Mouse (Mus musculus) midbrain, embryonic 11.5 days (tissue): Measurements from ENCODE around the gene Poldip3. TPM values are rescaled to one million over a fixed set of nuclear protein-coding genes. Genes with fewer than 3 reads are reported as not detected.

Source experiments
- ATAC-seq: fragments of 200-750 bp; cut with Nextera tagmentation; 2 replicates; pipeline ENCODE4 v1.8.0; 2017; ENCODE audit warnings: moderate TSS enrichment, moderate library complexity; ENCODE audit not compliant: low FRiP score
- DNase-seq: peaks from one replicate; pipeline ENCODE4 v3.0.0; 2015; ENCODE audit warnings: low spot score; ENCODE audit errors: missing footprints
- H3K27ac ChIP-seq: fragments of 300-500 bp; sonication (generic); 2 replicates; pipeline ENCODE4 v1.5.1; 2014; ENCODE audit warnings: low read depth, low read length
- H3K27me3 ChIP-seq: fragments of 300-500 bp; sonication (generic); 2 replicates; pipeline ENCODE4 v1.6.1; 2014; ENCODE audit warnings: mild to moderate bottlenecking, low read length, moderate library complexity, mixed read lengths; ENCODE audit not compliant: control insufficient read depth, insufficient read depth
- H3K36me3 ChIP-seq: fragments of 300-500 bp; sonication (generic); 2 replicates; pipeline ENCODE4 v1.6.1; 2014; ENCODE audit warnings: mild to moderate bottlenecking, low read length, moderate library complexity, mixed read lengths; ENCODE audit not compliant: control insufficient read depth, insufficient read depth
- H3K4me1 ChIP-seq: fragments of 300-500 bp; sonication (generic); 2 replicates; pipeline ENCODE4 v1.6.1; 2014; ENCODE audit warnings: low read length; ENCODE audit not compliant: control insufficient read depth, insufficient read depth
- H3K4me2 ChIP-seq: fragments of 300-500 bp; sonication (generic); 2 replicates; pipeline ENCODE4 v1.6.1; 2014; ENCODE audit warnings: mild to moderate bottlenecking, moderate library complexity
- H3K4me3 ChIP-seq: fragments of 300-500 bp; sonication (generic); 2 replicates; pipeline ENCODE4 v1.5.1; 2014; ENCODE audit warnings: low read depth, low read length
- H3K9ac ChIP-seq: fragments of 300-500 bp; sonication (generic); 2 replicates; pipeline ENCODE4 v1.6.1; 2014; ENCODE audit warnings: low read length
- H3K9me3 ChIP-seq: fragments of 300-500 bp; sonication (generic); 2 replicates; pipeline ENCODE4 v1.6.1; 2016; ENCODE audit warnings: low read length; ENCODE audit not compliant: control insufficient read depth
- WGBS: fragments of 180-500 bp; shearing (Covaris S2); extraction: QIAGEN DNeasy Blood & Tissue Kit; methylation state at CpG from one replicate; pipeline ENCODE4 v1.1.7; 2014; 5-methylcytosine and 5-hydroxymethylcytosine counted together
- polyA plus RNA-seq: library from polyadenylated mRNA; unstranded; fragments of >200 nt; fragmentation: Nextera tagmentation; extraction: Ambion mirVana; gene quantifications from 2 replicates; pipeline ENCODE4 v1.2.1, GENCODE M21; 2014

Gene Poldip3
- polyA plus RNA-seq, 1 experiment from 2014 or later = 167 TPM

DNA sequence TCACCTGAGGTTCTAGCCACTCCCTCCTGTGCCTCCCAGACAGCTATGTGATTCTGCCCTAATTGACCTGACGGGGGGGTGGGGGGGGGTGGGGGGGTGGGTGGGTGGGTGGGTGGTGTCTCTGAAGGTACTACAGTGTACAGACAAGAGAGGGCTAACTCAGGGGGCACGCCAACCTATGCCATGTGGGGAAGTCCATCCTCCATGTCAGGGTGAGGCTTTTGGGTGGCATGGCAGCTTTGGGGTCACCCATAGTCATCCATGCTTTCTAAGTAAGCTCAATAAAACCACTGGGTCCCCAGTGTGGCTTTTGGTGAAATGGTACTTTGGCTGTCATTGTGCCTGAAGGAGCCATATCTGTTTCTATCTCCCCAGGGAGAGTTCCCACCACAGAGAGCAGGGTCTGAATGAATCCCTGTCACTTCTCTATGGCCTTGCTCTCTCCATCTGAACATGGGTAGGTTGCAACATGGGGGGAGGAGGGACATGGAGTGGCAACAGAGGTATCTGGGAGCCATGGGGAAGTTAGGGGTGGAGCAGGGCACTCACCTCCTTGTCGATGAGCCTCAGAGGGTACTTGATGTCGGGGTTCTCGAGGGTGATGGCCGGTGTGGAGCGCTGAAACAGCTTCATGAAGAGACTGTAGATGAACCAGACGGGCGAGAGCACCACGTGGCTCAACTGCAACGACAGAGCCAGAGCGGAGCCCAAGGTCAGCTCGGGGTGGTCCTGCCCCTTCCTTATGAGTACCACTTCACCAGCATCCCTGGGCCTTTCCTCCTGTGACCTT lies 16.5 kb upstream of the Poldip3 start:
- peak; percentile 53 for DNase-seq
- no peaks in the 10 kb centered on the region for H3K36me3 ChIP-seq
- no peak overlapping the region for H3K4me2 ChIP-seq
- H3K4me3 ChIP-seq = no peak overlapping the region
- ATAC-seq = no peak
- no peak overlapping the region for H3K9ac ChIP-seq
- no peaks in the 10 kb centered on the region for H3K9me3 ChIP-seq
- H3K27ac ChIP-seq = no peak overlapping the region
- H3K27me3 ChIP-seq = no peaks in the 10 kb centered on the region
- 96% methylated on average over 13 of the region's 13 CpGs for WGBS
- H3K4me1 ChIP-seq = peaks cover 11% of the 10 kb centered on the region

DNA sequence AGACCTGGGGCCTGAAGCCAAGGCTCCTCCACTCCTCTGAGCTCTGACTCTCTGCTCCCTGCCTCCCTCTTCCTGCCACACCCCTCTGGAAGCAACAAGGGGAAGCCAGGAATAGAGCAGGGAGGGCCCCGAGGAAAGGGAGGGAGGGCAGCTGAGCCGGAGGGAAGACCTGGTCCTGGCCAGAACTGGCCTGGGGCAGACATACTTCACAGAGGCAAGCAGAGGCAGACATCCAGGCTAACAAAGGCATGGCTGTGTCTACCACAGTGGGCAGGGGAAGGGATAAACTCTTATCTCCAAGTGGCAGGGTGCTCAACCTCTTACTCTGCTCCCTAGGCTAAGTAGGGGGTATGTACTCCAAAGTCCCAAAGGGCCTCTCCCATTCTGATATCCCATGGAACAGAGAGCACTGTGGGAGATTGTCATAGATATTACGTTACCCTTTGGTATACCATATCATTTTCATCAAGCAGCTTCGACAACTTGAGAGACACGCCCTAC lies 15.8 kb upstream of the Poldip3 start:
- ATAC-seq (no peak), DNase-seq (peak; percentile 51)
- H3K27ac ChIP-seq = no peak overlapping the region
- WGBS = 69% methylated on average over 5 of the region's 5 CpGs
- H3K4me1 ChIP-seq = peaks cover 14% of the 10 kb centered on the region
- H3K36me3 ChIP-seq = no peaks in the 10 kb centered on the region; the same call in 1 of the 2 replicates
- no peak overlapping the region for H3K4me2 ChIP-seq
- H3K4me3 ChIP-seq = no peak overlapping the region
- no peak overlapping the region for H3K9ac ChIP-seq
- H3K9me3 ChIP-seq = no peaks in the 10 kb centered on the region
- H3K27me3 ChIP-seq = no peaks in the 10 kb centered on the region

DNA sequence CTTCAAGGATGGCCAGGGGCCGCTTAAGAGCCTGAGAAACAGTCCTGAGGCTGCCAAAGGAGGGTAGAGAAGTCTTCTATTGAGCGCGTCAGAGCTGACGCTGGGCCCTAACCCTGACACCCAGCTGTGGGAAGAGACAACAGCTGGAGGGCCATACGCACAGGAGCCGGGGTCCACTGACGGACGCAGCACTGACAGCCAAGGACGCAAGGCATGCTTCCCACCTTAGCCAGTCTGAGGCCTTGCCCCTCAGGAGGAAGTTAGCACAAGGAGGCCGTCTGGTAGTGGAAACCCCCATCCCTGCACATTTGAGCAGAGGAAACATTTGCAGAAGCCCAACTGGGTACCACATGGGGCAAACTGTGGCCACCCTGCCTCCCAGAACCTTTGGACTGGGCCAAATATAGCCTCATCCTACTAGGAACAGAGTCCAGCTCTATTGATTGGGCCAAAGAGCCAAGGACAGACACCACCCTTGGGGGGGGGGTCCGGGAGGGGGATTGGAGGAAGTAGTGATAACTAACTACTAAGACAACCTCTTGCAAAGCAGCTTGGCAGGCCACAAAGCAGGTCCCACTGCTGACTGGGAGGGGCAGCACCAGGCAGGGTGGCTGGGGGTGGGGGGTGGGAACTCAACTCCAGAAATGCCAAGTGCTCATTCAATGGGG lies 13.8 kb upstream of the Poldip3 start:
- Histone ChIP-seq H3K9ac (no peak overlapping the region), H3K4me1 (peaks cover 14% of the 10 kb centered on the region), H3K4me2 (no peak overlapping the region), H3K4me3 (no peak overlapping the region), H3K27me3 (no peaks in the 10 kb centered on the region), H3K36me3 (peaks cover 5% of the 10 kb centered on the region), H3K9me3 (no peaks in the 10 kb centered on the region), H3K27ac (no peak overlapping the region)
- no peak for ATAC-seq
- WGBS = 88% methylated on average over 11 of the region's 11 CpGs
- DNase-seq = no peak

DNA sequence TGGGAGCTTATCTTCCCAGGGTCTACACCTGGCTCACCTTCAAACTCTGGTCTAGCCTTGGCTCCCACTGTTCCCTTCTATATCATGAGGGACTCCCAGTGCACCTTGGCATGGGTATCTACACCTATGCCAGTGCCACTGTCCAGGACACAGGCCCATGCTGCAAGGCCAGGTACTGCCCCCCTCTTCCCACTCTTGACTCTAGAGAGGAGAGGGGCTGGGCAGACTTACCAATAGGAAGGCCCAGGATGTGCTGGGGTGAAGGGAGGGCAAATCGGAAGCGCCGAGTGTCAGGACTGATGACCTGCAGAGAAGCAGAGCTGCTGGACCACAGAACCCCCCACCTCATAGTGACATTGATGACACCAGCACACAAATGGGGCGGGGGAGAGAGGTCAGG lies 12.8 kb upstream of the Poldip3 start:
- Histone ChIP-seq H3K4me1 (peaks cover 14% of the 10 kb centered on the region), H3K9ac (no peak overlapping the region), H3K36me3 (peaks cover 7% of the 10 kb centered on the region), H3K4me3 (no peak overlapping the region), H3K27ac (no peak overlapping the region), H3K9me3 (no peaks in the 10 kb centered on the region), H3K27me3 (no peaks in the 10 kb centered on the region), H3K4me2 (no peak overlapping the region)
- ATAC-seq (no peak), DNase-seq (no peak)
- 95% methylated on average over 4 of the region's 4 CpGs for WGBS

DNA sequence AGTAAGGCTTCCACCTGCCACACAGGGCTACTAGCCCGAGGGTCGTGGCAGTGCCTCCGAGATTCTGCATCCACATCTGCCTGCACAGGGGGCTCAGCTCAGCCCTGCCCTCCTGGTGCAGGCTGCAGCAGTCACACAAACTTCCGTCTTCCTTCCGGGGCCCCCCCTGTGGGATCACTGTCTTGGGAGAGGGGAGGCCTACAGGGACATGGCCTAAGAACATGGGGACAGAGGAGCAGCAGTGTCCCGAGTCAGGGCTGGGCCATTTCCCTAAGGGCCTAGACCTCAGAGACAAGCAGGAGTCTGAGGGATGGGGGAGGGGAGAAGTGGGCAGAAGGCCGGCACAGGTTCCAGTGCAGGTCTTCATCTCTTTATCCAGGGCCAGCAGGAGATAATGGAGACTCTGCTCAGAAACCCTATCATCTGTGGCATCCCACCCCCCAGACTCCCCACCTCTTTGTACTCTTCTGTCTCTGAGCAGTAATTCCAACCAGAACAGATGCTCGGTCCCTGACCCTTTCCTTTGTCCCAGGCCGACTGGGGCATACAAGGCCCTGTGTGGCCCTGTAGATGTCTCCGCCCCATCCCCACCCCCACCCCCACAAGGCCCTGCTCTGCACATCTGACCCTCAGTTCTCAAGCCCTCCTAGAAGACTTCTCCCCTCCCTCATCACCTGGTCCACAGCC lies 12.0 kb upstream of the Poldip3 start:
- no peak overlapping the region for H3K4me3 ChIP-seq
- no peak overlapping the region; the same call in 1 of the 2 replicates for H3K27ac ChIP-seq
- H3K4me2 ChIP-seq = no peak overlapping the region
- no peaks in the 10 kb centered on the region for H3K9me3 ChIP-seq
- peaks cover 7% of the 10 kb centered on the region for H3K36me3 ChIP-seq
- no peaks in the 10 kb centered on the region for H3K27me3 ChIP-seq
- H3K9ac ChIP-seq = peak overlapping the region; percentile 30
- 22% methylated on average over 10 of the region's 10 CpGs for WGBS
- DNase-seq = peak; percentile 90
- ATAC-seq = peak; percentile 68
- H3K4me1 ChIP-seq = peaks cover 14% of the 10 kb centered on the region

DNA sequence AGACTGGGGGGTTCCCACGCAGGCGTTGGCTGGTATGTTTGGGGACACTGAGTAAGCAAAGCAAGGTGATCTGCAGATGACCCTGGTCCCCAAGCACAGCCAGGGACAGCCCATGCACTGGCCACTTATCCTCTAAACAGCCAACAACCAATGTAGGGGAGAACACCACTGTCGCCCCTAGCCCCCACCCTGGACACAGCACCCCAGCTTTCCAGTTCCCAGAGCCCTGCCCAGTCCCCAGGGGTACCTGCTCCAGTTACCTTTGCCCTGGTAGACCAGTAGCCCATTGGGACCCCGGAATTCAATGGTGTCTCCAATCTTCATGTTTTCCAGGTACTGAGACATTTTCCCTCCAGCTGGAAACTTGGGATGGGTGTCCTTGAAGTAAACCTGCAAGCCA lies 11.4 kb upstream of the Poldip3 start:
- Histone ChIP-seq H3K4me1 (peaks cover 14% of the 10 kb centered on the region), H3K36me3 (peaks cover 7% of the 10 kb centered on the region), H3K4me3 (no peak overlapping the region), H3K27ac (no peak overlapping the region), H3K27me3 (no peaks in the 10 kb centered on the region), H3K9me3 (no peaks in the 10 kb centered on the region), H3K4me2 (no peak overlapping the region), H3K9ac (no peak overlapping the region)
- DNase-seq = no peak
- ATAC-seq = no peak
- 90% methylated on average over 4 of the region's 4 CpGs for WGBS

DNA sequence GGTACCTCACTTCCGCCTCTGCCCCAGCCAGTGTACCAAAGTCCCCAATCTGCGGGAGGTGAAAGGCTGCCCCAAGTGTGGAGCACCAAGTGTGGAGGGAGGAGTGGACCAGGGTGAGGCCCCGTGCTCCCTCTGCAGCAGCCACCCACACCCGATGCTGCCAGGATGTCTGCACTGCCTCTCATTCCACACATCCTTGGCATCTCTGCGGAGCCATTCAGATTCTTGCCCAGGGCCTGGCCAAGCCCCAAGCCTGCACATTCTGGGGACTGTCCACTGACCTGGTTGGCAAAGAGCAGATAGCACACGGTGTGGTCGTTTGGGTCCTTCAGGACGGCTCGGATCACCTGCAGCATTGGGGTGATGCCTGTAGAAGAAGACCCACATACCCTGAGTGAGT lies 10.6 kb upstream of the Poldip3 start:
- WGBS = 97% methylated on average over 9 of the region's 9 CpGs
- H3K4me3 ChIP-seq = no peak overlapping the region
- peak; percentile 41 for DNase-seq
- H3K27ac ChIP-seq = no peak overlapping the region
- H3K27me3 ChIP-seq = no peaks in the 10 kb centered on the region
- H3K9ac ChIP-seq = no peak overlapping the region
- no peak overlapping the region for H3K4me2 ChIP-seq
- ATAC-seq = no peak
- H3K36me3 ChIP-seq = peaks cover 7% of the 10 kb centered on the region
- no peaks in the 10 kb centered on the region for H3K9me3 ChIP-seq
- H3K4me1 ChIP-seq = peaks cover 14% of the 10 kb centered on the region

DNA sequence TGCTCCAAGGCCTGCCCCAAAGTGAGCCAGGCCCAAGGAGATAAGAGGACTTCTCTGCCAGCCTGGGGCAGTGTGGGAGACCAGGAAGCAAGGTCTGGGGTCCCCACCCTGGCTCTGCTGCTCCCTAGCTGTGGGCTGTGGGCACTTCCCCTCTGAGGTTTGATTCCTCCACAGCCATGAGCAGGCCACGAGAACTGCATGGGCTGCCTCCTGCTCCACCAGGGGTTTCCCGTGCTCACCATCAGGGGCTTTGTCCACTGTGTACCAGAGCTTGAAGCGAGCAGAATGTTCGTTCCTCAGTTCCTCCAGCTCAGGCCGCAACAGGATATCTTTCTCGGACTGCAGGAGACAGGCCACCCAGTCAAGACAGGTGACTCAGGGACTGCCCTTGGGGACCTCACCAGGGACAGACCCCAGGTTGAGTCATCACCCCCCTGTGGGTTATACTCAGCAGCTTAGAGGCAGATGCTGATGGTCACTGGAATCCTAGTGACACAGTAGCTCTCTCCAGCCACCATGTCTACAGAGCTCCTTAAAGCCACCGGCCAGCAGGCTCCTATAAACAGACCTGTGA lies 9.5 kb upstream of the Poldip3 start:
- no peak for ATAC-seq
- no peak overlapping the region for H3K4me3 ChIP-seq
- no peak overlapping the region for H3K9ac ChIP-seq
- H3K27ac ChIP-seq = no peak overlapping the region
- H3K36me3 ChIP-seq = peaks cover 7% of the 10 kb centered on the region
- H3K27me3 ChIP-seq = no peaks in the 10 kb centered on the region
- H3K9me3 ChIP-seq = no peaks in the 10 kb centered on the region
- DNase-seq = no peak
- WGBS = 93% methylated on average over 7 of the region's 7 CpGs
- peaks cover 14% of the 10 kb centered on the region for H3K4me1 ChIP-seq
- no peak overlapping the region for H3K4me2 ChIP-seq
